Mouse (Mus musculus) kidney, postnatal 4 days (tissue): ENCODE data around the gene Stmn1.
A peak's percentile ranks its signal among the peaks of the same experiment; 100 is the strongest.

ENCODE experiments used
- DNase-seq, 2 experiments: peaks; one replicate each; pipeline ENCODE4 v3.0.0; 2021; ENCODE audit warnings: mixed read lengths in 2 of 2

The Stmn1 gene

DNA sequence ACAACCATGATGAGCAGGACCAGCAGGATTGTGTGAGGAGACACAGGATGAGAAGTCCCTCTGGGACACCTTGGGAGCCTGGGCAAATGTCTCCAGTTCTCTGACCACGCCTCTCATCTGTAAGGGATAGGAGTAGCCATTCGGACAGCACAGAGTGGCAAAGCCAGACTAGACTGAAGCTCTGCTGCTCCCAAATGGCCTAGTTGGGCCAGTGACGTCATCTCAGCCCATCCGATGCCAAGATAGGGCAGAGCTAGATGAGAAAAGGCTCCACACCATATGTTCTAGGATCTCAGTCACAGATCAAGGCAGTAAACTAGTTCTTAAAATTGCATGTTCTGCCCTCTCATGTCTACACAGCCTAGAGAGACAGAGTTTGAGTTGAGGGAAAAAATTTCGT, 9.3 kb upstream of the Stmn1 start:
- DNase-seq: no peak

DNA sequence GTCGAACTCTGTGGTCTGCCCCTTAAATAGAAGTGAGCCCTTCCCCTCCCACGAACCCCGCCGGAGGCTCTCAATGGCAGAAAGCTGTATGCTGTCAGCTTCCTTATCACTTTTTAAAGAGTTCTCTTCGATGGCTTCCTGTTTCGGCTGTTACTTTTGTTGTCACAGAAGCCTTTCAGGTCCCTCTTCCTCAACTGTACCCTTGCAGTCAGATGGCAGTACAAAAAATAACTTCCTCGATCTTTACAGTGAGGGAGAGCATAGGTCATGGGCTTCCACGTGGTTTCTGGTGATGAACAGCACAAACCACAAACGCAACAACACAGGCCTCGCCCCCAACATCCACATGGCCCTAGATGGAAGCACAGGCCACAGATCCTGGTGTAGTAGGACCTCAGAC, 7.8 kb upstream of the Stmn1 start:
- DNase-seq: no peak

DNA sequence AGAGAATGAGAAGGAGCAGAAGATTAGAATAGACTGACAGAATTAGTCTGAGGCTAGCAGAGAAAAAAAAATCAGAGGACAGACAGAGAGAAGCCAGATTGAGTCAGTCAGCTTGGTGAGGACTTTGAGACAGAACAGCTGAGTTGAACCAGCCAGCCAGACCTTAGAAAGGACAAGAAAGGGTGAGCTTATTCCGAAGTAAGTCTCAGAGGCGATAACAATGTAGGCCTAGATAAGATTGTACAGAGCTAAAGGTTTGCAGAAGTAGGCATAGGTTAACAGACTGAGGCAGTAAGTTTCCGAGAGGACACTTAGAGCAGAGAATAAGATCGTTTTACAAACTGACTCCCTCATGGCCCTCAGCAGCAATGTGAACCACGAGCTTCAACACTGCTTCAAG, 6.9 kb upstream of the Stmn1 start:
- no peak for DNase-seq

DNA sequence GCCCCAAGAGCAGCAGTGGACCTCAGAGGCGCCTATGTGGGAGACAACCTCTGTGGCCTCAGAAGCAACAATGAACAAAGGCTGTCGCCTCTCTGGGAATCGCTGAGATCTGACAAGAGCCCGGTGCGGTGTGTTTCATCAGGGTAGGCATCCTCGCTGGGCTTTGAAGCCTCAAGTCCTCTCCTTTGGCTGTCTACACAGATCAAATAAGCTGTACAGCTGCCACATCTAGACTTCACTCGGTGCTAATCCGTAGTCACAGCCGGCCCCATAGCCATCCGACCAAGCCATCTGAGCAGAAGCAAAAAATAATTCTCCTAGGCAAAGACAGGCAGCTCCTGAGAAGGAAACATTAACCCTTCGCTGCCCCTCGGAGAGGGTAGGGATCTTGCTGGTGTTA, 2.3 kb upstream of the Stmn1 start:
- no peak for DNase-seq

DNA sequence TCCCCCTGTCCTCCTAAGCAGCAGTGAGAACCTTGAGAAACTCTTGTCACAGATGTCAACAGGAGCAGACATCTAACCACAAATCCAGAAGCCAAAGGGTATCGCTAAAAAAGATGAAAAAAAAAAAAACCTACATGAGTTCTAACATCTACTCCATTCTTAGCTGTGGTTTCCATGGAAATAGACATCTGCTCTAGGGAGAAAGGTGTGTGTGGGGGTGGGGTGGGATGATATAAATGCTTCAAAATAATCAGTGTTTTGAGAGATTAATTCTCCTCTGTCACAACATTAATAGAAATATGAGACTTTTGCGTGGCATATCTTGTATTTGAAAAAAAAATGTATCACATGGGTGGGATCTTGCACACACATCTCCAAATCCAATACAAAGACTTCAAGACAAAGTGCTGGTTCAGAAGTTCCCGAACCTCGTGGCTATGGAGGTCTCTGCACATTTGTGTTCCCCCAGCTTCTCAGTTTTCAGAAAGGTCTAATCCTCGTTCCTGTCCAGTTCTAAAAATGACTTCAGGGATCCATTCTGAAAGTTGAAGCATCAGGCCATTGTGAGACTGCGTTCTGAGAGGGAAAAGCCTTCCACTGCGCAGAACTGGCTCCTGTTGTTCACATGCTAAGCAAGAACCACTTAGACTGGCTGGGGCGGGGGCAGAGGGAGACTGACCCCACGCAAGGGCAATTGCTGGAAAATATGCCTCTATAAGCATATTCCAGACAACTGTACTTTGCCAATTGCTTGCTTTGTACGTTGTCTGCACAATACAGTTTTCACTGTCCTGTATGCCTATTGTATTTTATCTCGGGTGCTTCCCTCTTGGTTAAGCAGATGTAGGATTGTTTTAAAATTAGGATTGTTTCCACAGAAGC, 1.5 kb upstream of the Stmn1 start:
- no peak for DNase-seq

DNA sequence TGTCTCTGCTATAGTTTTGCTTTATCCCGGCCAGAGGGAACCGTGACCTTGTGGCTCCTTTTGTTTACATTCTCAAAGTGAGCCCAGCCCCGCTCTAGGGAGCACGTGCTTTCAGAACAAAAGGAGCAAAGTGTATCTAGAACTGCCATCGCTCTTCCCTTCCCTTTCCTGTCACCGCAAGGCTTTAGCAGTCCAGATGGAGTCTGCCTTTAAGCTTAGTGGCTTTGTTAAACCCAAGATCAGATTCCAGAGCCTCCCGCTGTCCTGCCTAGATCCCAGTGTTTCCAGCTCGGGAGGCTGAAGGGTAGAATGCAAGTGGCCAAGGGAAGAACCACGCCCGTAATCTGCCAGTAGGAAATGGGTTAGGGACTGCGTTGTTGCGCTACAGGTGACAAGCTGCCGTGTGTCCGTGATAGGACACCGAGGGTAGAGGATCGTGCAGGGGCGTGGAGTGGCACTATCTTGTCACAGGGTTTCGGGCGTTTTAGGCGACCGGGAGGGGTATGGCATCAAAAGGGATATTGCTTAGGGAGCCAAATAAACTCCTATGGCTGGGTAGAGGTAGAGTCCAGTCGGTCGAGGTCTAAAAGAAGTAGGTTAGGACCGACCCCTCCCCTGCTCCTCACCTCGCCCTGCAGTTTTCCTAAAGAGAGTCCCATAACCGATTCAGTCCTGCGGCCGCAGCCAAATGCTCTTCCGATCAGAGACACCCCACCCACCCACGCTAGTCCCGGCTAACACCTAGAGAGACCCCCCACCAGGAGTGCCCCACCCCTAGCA, 495 bp upstream of the Stmn1 start:
- peak; percentile 43 to 50 for DNase-seq

DNA sequence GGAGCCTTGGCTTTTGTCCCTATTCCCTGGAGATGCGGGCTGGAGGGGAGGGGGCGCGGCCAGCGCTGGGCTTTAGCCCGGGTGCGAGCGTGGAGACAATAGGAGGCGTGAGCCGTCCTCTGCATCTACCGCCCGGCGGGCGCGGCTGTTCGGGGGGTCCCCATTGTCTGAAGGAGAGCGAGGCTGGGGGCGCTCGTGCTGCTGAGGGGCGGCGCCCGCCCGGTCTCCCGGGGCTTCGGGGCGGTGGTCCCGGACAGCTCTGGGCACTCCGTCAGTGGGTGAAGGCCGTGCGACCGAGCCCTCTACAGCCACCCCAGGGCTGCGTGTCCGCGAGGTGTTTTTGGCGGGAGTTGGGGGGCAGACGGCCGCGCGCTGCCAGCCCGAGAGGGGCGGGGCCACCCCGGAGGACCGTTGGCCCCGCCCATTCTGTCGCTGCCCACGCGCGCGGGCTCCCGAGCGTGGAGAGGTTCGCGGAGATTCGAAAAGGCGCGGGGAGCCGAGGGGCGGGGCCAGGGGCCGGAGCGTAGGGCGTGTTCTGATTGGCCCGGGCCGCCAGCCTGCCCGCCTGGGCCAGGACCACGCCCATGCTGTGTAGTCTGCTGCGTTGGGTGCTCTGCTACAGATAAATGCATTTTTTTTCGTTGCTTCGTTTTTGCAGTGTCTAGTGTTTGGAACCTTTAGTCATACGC, 602 bp downstream of the Stmn1 start:
- peak; percentile 98 for DNase-seq

DNA sequence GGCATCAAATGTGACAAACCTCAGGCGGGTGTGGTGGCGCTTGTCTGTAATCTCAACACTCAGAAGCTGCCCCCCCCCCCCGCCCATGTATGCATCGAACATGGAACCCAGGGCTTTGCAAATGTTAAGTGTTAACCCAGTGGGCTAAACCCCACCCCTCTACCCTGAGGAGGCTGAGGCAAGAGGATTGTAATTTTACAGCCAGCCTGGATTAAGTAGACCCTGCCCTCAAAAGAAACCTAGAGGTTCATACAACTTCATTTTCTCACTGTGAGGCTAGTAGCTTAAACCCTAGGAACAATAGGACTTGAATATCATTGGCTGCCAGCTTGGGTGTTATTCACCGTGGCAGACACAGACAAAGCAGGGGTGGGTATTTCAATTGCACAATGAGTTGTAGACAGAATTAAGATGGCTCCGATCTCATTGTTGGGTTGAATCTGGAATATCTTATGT, 1.2 kb downstream of the Stmn1 start:
- DNase-seq: no peak

DNA sequence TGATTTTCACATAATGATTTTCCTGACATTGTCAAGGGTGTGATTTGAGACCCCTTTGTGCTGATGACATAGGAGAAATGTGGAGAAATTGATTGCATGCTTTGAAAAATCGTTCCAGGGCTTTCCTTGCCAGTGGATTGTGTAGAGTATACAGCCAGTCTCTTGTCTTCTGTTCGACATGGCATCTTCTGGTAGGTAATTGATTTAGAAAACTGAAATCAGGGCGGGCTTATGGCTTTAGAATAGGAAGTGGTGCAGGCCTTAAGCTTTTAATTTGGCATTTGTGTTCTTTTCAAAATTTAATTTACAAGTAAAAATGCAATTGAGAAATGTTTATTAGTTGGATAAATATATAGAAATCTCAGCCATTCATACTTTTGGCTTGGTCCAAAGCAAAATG, 1.9 kb downstream of the Stmn1 start:
- DNase-seq: no peak

DNA sequence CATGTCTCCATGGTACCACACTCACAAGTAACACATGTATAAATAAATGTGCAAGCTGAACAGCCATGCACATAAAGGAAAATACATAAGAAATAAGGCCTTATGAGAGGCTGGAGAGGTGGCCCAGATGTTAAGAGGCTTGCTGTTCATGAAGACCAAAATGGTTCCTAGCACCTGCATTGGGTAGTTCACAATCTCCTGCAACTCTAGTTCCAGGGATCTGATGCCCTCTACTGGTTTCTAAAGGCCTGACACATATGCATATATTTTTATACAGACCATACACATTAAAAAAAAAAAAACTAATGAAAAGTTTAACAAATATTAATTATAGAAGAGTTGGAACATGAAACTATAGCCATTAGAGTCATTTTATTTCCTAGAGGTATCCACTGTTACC, 3.3 kb downstream of the Stmn1 start:
- DNase-seq: no peak

DNA sequence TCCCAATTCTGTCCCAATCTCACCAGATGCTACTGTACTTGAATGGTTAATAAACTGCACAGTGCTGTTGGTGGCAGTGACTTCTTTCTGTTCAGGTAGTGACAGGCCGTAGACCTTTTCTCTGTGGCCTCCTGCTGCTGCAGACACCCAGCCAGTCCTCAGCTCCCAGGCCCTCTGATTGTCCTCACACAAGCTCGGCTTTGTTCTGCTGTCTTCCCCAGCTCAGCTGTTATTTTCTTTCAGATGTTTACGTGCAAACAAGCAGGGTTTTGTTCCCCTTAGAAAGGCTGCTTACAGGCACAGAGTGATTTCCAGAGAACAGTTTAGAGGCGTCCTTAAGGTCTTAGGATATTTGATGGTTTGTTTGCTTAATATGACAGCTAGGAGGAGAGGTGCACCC, 5.6 kb downstream of the Stmn1 start:
- no peak for DNase-seq

DNA sequence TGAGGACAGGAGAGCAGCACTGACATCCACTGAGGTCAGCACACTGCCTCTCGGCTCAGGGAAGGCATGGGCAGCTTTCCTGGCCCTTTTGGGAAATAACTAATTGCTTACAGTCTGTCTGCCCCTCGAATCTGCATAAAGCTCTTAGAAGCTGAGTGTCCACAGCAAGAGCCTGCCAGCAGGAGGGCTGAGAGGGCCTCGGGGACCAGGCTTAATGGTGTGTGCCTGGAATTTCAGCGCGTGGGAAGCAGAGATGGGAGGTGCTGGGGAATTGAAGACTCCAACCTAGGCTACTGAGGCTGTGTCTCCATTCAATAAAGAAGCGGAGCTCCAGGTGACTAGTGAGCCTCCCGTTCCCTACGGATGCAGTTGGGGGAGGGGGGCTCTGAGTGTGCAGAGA, 6.1 kb downstream of the Stmn1 start:
- DNase-seq: no peak

DNA sequence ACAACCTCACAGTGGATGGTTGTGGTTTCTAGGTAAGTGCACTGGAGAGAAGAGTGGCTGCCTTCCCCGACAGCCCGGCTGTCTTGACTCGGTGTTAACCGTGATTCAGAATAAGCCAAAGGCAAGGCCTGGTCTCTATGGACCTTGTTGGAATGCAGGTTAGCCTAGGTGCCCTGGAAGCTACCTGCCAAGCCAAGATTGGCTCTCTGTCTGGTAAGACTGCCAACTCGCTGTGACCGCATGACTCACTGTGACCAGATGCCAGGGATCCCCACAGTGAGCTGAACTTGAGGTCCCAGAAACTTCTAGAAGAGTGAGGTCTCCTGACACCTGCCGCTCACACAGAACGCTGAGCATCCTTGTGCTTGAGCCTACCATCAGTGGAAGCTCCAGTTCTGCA, 8.8 kb downstream of the Stmn1 start:
- DNase-seq: no peak

DNA sequence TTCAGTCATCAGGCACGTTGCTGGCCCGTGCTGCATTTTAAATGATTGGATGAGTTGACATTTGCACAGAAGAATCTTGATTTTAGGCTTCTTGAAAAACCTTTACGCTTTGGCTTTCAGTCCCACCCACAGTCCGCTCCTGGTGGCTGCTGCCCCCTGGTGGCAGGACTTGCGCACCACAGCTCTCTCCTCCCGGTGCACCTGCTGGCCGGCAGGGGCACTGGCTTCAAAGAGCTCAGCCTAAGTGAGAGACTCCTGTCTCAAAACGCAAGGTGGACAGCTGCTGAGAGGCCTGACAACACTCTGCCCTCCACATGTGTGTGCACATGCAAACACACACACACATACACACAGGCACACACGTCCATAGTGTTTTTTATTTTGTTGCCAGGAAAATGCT, 9.9 kb downstream of the Stmn1 start:
- peak; percentile 95 to 96 for DNase-seq

DNA sequence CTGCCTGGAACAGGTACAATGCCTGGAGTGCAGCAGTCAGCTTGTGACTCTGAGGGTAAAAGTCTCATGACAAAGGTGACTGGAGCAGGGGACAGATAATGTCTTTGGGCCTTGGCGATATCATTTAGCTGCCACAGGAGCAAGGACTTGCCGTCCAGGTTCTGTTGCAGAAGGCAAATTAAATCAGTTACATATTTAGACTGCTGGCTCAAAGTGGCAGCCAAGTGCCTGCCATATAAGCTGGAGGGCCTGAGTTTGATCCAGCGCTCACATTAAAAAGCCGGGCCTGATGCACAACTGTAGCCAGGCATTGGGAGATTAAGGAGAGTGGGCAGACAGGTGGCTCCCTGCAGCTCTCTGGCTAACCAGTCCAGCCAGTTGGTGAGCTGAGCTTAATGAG, 11.7 kb downstream of the Stmn1 start:
- no peak for DNase-seq

DNA sequence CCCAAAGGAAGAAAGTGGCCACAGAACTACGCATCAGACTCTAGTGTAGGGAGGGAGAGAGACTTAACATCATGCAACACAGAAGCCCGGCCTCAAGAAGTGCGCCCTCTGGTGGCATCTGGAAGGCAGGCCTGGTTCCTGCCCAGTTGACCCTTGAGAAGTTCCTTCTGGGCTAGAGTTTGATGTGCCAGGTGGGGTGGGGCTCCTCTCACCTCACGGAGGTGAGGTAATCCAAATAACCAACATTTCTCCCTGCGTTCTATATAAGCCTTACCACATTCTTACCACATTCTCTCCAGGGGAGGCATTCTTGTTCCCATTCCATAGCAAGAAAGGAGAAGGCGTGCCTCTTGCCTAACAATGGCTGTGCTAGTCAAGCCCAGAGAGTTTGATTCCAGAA, 12.7 kb downstream of the Stmn1 start:
- DNase-seq: peak; percentile 87 to 89

DNA sequence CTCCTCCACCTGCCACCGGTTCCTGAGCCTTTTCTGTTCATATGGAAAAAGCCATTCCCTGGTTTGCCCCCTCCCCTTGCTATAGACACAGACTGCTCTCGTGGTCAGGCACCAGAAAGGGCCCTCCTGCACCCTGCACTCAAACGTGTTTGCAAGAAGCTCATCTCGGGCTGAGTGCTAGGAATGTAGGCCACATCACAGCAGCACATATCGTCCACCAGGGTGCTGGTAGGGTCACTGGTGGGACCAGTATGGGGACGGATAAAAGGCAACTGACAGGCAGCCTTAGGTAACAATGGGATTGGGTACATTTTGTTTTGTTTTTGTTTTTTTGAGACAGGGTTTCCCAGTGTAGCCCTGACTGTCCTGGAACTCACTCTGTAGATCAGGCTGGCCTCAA, 13.2 kb downstream of the Stmn1 start:
- DNase-seq: no peak

DNA sequence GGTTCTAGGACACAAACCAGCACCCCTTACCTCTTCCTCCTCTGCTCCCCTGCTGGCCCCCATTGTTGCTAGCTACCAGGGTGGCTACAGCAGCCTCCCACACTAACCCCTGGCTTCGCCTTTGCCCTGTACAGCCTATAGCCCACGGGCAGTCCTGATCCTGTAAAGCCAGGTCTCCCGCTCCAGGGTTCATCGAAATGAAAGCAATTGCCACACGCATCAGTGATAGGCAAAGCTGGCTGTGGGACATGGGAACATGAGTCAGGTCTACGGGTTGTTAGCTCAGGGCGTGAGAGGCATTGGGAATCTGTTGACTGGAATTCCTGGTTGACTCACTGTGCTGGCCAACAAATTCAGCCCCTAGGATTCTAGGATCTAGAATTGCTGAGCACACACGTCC, 14.3 kb downstream of the Stmn1 start:
- DNase-seq: no peak

DNA sequence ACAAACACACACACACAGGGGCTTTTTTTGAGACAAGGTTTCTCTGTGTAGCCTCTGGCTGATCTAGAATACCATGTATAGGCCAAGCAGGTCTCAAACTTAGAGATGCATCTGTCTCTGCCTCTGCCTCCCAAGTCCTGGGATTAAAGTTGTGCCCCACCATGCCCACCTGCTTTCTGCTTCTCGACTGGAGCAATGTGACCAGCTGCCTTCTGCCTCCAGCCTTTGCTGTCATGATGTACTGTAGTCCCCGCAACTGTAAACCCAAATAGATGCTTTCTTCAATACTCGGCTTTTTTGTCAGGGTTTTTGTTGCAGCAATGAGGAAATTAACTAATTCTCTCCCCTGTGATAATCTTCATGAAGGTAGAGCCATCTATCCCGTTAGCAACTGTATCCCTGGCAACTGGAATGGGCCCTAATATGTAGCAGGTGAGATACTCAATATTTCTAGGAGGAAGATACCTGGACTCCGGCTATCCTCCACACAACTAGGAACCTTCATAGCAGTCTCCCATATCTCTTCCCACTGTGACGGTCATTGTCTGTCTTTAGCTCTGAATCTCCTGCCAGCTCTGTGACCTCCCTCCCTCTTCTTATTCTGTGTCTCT, 15.1 kb downstream of the Stmn1 start:
- DNase-seq: no peak

DNA sequence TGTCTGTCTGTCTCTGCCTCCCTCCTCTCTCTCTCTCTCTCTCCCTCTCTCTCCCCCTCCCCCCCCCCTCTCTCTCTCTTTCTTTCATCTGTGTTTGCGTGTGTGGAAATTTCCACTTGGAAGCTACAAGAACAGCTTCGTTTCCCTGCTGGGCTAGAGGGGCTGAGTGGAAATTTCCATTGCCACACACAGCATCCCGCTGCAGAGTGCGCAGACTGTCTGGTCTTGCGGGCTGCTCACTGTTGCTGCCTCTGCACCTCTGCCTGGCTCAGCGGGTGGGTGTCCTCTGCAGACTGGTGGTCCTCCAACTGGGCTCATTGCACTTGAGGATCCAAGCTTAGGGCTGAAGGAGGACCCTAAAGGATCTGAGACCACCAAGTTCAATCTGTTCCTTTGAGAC, 15.6 kb downstream of the Stmn1 start:
- peak; percentile 37 to 54 for DNase-seq

DNA sequence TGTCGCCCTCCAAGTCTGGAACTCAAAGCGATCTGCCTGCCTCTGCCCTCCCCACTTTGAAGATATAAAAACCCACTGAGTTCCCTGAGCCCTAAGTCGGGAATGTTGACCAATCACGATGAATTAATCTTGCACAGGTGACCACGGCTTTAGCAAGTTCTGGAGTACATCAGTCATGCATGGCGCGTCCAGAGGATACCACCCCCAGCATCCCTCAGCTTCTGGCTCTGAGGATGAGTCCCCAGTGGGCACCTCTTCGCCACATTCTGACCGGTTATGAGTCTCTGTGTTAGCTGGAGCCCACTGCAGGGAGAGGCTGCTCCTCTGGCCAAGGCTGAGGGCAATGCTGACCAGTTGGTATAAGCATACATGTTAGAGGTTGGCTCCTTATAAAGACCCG, 16.1 kb downstream of the Stmn1 start:
- DNase-seq: no peak

DNA sequence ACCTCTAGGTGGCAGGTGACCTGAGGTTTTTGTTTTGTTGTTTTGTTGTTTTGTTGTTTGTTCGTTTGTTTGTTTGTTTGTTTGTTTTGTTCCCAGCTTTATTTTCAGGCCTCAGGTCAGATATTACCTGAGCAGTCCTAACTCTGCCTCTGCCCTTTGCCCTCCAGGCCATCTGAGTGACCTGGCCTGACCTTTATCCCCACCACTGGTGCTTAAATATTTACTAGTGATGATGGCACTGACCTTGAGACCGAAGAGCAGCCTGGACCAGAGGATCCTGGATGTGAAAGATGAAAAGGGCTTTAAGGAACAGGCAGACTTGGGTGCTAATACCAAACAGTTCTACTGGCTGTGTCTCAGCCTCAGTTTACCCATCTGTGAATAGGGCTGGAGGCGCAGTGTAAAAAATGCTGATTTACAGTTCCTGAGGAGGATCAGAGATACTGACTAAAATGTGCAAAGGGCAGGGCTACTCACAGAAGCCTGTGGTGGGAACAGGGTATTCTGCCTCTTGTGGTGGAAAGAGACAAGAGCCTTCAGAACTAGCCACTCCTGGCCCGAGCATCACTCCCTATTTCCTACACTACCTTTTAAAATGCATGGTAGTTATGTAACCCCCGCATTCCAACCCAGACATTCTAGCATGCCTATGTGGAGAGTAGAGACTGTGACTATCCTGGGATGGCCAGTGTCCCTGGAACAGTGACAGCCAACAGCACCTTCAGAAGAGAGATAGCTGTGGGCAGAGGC, 17.2 kb downstream of the Stmn1 start:
- no peak for DNase-seq
